Mouse (Mus musculus) MEL (cell line): Measurements from ENCODE around the gene Olfr1453. TPM values are rescaled to one million over a fixed set of nuclear protein-coding genes. Genes with fewer than 3 reads are reported as not detected.
"Not testable (repeated sequence)": the region's sequence is repeated elsewhere in the genome, so short reads cannot be mapped to it uniquely, and the experiment has no call there.

Experiments
- DNase-seq: peaks from one replicate; pipeline ENCODE4 v3.0.0; 2011; ENCODE audit warnings: low read depth, low spot score
- H3K27ac ChIP-seq: 2 replicates; pipeline ENCODE4 v1.5.1; 2012; ENCODE audit warnings: low read depth, mild to moderate bottlenecking, control low read depth, low read length, moderate library complexity; ENCODE audit not compliant: control insufficient read depth
- H3K27me3 ChIP-seq, 2 experiments: fragments of 150-350 bp in 1 of 2; sonication (generic) in 1 of 2; 2 replicates each; pipeline ENCODE4 v1.6.1; 2012; ENCODE audit warnings: low read length in 2 of 2, mild to moderate bottlenecking in 2 of 2, improper control_type of control experiment in 1 of 2, moderate library complexity in 1 of 2; ENCODE audit not compliant: insufficient read depth in 2 of 2, control insufficient read depth in 1 of 2
- H3K36me3 ChIP-seq, 2 experiments: 2 replicates each; pipeline ENCODE4 v1.6.1; 2012 to 2014; ENCODE audit warnings: low read length in 2 of 2, improper control_type of control experiment in 1 of 2, inconsistent platforms in 1 of 2, mild to moderate bottlenecking in 1 of 2; ENCODE audit not compliant: insufficient read depth in 2 of 2, control insufficient read depth in 1 of 2
- H3K4me1 ChIP-seq, 2 experiments: fragments of 150-350 bp in 1 of 2; sonication (generic) in 1 of 2; 2 replicates each; pipeline ENCODE4 v1.6.1; 2012; ENCODE audit warnings: low read length in 2 of 2, improper control_type of control experiment in 1 of 2, mild to moderate bottlenecking in 1 of 2; ENCODE audit not compliant: insufficient read depth in 2 of 2, control insufficient read depth in 1 of 2
- H3K4me3 ChIP-seq, 2 experiments: fragments of 150-350 bp in 1 of 2; sonication (generic) in 1 of 2; 2 replicates each; pipeline ENCODE4 v1.5.1; 2012; ENCODE audit warnings: low read depth in 2 of 2, low read length in 2 of 2, mild to moderate bottlenecking in 2 of 2, moderate library complexity in 2 of 2, control low read depth in 1 of 2, improper control_type of control experiment in 1 of 2; ENCODE audit not compliant: control insufficient read depth in 1 of 2, insufficient read depth in 1 of 2
- H3K79me2 ChIP-seq: 2 replicates; pipeline ENCODE4 v1.6.1; 2012; ENCODE audit warnings: mild to moderate bottlenecking, low read length, moderate library complexity; ENCODE audit not compliant: control insufficient read depth, poor library complexity, insufficient read depth
- H3K9ac ChIP-seq: 2 replicates; pipeline ENCODE4 v1.6.1; 2012; ENCODE audit warnings: low read depth, mild to moderate bottlenecking, control low read depth, low read length, moderate library complexity; ENCODE audit not compliant: control insufficient read depth, poor library complexity, severe bottlenecking
- H3K9me3 ChIP-seq: fragments of 150-350 bp; sonication (generic); replicated peaks from 2 replicates; pipeline ENCODE4 v1.6.1; 2012; ENCODE audit warnings: mild to moderate bottlenecking, low read length, improper control_type of control experiment, moderate library complexity; ENCODE audit not compliant: insufficient read depth
- BHLHE40 ChIP-seq: IDR thresholded peaks from 2 replicates; pipeline ENCODE4 v1.6.1; 2012; ENCODE audit warnings: low read depth, mild to moderate bottlenecking, inconsistent platforms, low read length, improper control_type of control experiment, borderline replicate concordance
- CHD1 ChIP-seq: IDR thresholded peaks from 2 replicates; pipeline ENCODE4 v1.6.1; 2012; ENCODE audit warnings: low read depth, mild to moderate bottlenecking, inconsistent platforms, low read length, improper control_type of control experiment
- E2F4 ChIP-seq: IDR thresholded peaks from 2 replicates; pipeline ENCODE4 v1.6.1; 2011; ENCODE audit warnings: low read depth, low read length, improper control_type of control experiment, borderline replicate concordance
- GABPA ChIP-seq: IDR thresholded peaks from 2 replicates; pipeline ENCODE4 v1.6.1; 2012; ENCODE audit warnings: low read depth, mild to moderate bottlenecking, inconsistent platforms, low read length, improper control_type of control experiment, moderate library complexity
- HCFC1 ChIP-seq: IDR thresholded peaks from 2 replicates; pipeline ENCODE4 v1.6.1; 2012; ENCODE audit warnings: low read depth, mild to moderate bottlenecking, inconsistent platforms, low read length, improper control_type of control experiment, moderate library complexity
- JUND ChIP-seq: IDR thresholded peaks from 2 replicates; pipeline ENCODE4 v1.6.1; 2011; ENCODE audit warnings: low read depth, mild to moderate bottlenecking, improper control_type of control experiment, low read length
- MAFK ChIP-seq: IDR thresholded peaks from 2 replicates; pipeline ENCODE4 v1.6.1; 2011; ENCODE audit warnings: low read depth, mild to moderate bottlenecking, low read length, improper control_type of control experiment, borderline replicate concordance
- MAX ChIP-seq: IDR thresholded peaks from 2 replicates; pipeline ENCODE4 v1.6.1; 2011; ENCODE audit warnings: low read length, improper control_type of control experiment
- MYB ChIP-seq: IDR thresholded peaks from 2 replicates; pipeline ENCODE4 v1.6.1; 2011; ENCODE audit warnings: mild to moderate bottlenecking, low read depth, low read length, improper control_type of control experiment
- ZKSCAN1 ChIP-seq: IDR thresholded peaks from 2 replicates; pipeline ENCODE4 v1.6.1; 2012; ENCODE audit warnings: low read depth, mild to moderate bottlenecking, inconsistent platforms, low read length, improper control_type of control experiment, moderate library complexity
- ZMIZ1 ChIP-seq: IDR thresholded peaks from 2 replicates; pipeline ENCODE4 v1.6.1; 2012; ENCODE audit warnings: low read depth, mild to moderate bottlenecking, inconsistent platforms, low read length, improper control_type of control experiment, moderate library complexity
- polyA plus RNA-seq, 2 experiments: library from polyadenylated mRNA; stranded (reverse) in 1 of 2; unstranded in 1 of 2; fragments of >175 nt in 1 of 2; fragments of >200 nt in 1 of 2; gene quantifications; 2 replicates each; pipeline versions ENCODE4 v1.2.1 to v1.2.4; 2012; ENCODE audit warnings: low replicate concordance in 2 of 2, low read depth in 1 of 2; ENCODE audit not compliant: insufficient read length in 2 of 2, insufficient read depth in 1 of 2, missing spikeins in 1 of 2
- total RNA-seq: library from RNA; depleted of rRNA; stranded (reverse); fragments of 300-350 nt; gene quantifications from 2 replicates; pipeline ENCODE4 v1.2.3, GENCODE M21; 2012; rRNA removed

Olfr1453 gene
- total and polyA plus RNA-seq, 3 experiments = not detected

GRCm38 (mm10) chr19:12994714-12995113 is 33.4 kb downstream of the Olfr1453 start, which contains the start of gene Olfr1451:
Gene Olfr1451 (plus strand): TSS chr19:12995014.
- TF ChIP-seq MYB (no peak), ZKSCAN1 (no peak), JUND (no peak), ZMIZ1 (no peak), MAFK (no peak), BHLHE40 (no peak), MAX (no peak), GABPA (no peak), CHD1 (no peak), E2F4 (no peak), HCFC1 (no peak)
- no peak within 1 kb of the TSS for H3K4me3 ChIP-seq
- H3K4me1 ChIP-seq = no peaks in the 10 kb centered on the region
- H3K36me3 ChIP-seq = no peaks in the 10 kb centered on the region
- no peak within 1 kb of the TSS for H3K27ac ChIP-seq
- no peaks in the 10 kb centered on the region for H3K9me3 ChIP-seq
- no peaks in the 10 kb centered on the region for H3K27me3 ChIP-seq
- H3K9ac ChIP-seq = no peak within 1 kb of the TSS
- no peaks in the 10 kb centered on the region for H3K79me2 ChIP-seq
- DNase-seq = no peak

- not testable (repeated sequence) for H3K4me1 ChIP-seq, H3K27ac ChIP-seq, H3K9ac ChIP-seq, H3K36me3 ChIP-seq, H3K4me3 ChIP-seq, DNase-seq, H3K27me3 ChIP-seq, H3K79me2 ChIP-seq, H3K9me3 ChIP-seq
Observed at GRCm38 (mm10) chr19:12992316-12992715, 35.8 kb downstream of the Olfr1453 start.

Other genes starting within 250 kb of the Olfr1453 start
- gene Zfp91, start 232.2 kb downstream of the Olfr1453 start, total RNA-seq = 31.6 and 32.3 TPM in 2 replicates
- 100 to 1,000 TPM in 1 of 2 experiments, 10 to 100 TPM in 1; 51.7 to 148 TPM for gene Zfp91, start 232.2 kb downstream of the Olfr1453 start, polyA plus RNA-seq
- gene Lpxn, start 232.1 kb downstream of the Olfr1453 start, total RNA-seq = 9.9 and 12.9 TPM in 2 replicates
- gene Lpxn, start 232.1 kb downstream of the Olfr1453 start, polyA plus RNA-seq = 10 to 100 TPM in 1 of 2 experiments, not detected in 1; 12.3 TPM
- not detected in 2 replicates for gene Gm5244, start 181.6 kb downstream of the Olfr1453 start, total RNA-seq
- gene Gm5244, start 181.6 kb downstream of the Olfr1453 start, polyA plus RNA-seq = under 1 TPM in 1 of 2 experiments, not detected in 1; 0.13 TPM
- gene Olfr1444, start 171.0 kb downstream of the Olfr1453 start, total RNA-seq = not detected in 2 replicates
- under 1 TPM in 1 of 2 experiments, not detected in 1; 0.04 TPM for gene Olfr1444, start 171.0 kb downstream of the Olfr1453 start, polyA plus RNA-seq
- not detected in 2 replicates for gene Olfr1445, start 144.5 kb downstream of the Olfr1453 start, total RNA-seq
- gene Olfr1445, start 144.5 kb downstream of the Olfr1453 start, polyA plus RNA-seq = not detected
- not detected in 2 replicates for gene Olfr1446, start 134.8 kb downstream of the Olfr1453 start, total RNA-seq
- not detected for gene Olfr1446, start 134.8 kb downstream of the Olfr1453 start, polyA plus RNA-seq
- gene Olfr1447, start 124.6 kb downstream of the Olfr1453 start, total RNA-seq = not detected in 2 replicates
- gene Olfr1447, start 124.6 kb downstream of the Olfr1453 start, polyA plus RNA-seq = not detected
- gene Olfr1448, start 103.9 kb downstream of the Olfr1453 start, total RNA-seq = not detected in 2 replicates
- not detected for gene Olfr1448, start 103.9 kb downstream of the Olfr1453 start, polyA plus RNA-seq
- not detected in 2 replicates for gene Olfr1449, start 97.5 kb downstream of the Olfr1453 start, total RNA-seq
- gene Olfr1449, start 97.5 kb downstream of the Olfr1453 start, polyA plus RNA-seq = not detected
- not detected in 2 replicates for gene Olfr1450, start 78.1 kb downstream of the Olfr1453 start, total RNA-seq
- gene Olfr1450, start 78.1 kb downstream of the Olfr1453 start, polyA plus RNA-seq = not detected
- gene Olfr1451, start 33.3 kb downstream of the Olfr1453 start, total RNA-seq = not detected in 2 replicates
- gene Olfr1451, start 33.3 kb downstream of the Olfr1453 start, polyA plus RNA-seq = not detected
- not detected in 2 replicates for gene Olfr1454, start 32.3 kb upstream of the Olfr1453 start, total RNA-seq
- not detected for gene Olfr1454, start 32.3 kb upstream of the Olfr1453 start, polyA plus RNA-seq
- not detected in 2 replicates for gene Olfr1457, start 69.6 kb upstream of the Olfr1453 start, total RNA-seq
- not detected for gene Olfr1457, start 69.6 kb upstream of the Olfr1453 start, polyA plus RNA-seq
- gene Olfr1458, start 78.4 kb upstream of the Olfr1453 start, total RNA-seq = not detected in 2 replicates
- not detected for gene Olfr1458, start 78.4 kb upstream of the Olfr1453 start, polyA plus RNA-seq
- gene Olfr1459, start 121.2 kb upstream of the Olfr1453 start, total RNA-seq = 1.5 and 1.9 TPM in 2 replicates
- 1 to 10 TPM in 1 of 2 experiments, not detected in 1; 5.8 TPM for gene Olfr1459, start 121.2 kb upstream of the Olfr1453 start, polyA plus RNA-seq
- gene Olfr1461, start 134.7 kb upstream of the Olfr1453 start, total RNA-seq = not detected in 2 replicates
- gene Olfr1461, start 134.7 kb upstream of the Olfr1453 start, polyA plus RNA-seq = not detected
- not detected in 2 replicates for gene Olfr1462, start 157.4 kb upstream of the Olfr1453 start, total RNA-seq
- gene Olfr1462, start 157.4 kb upstream of the Olfr1453 start, polyA plus RNA-seq = not detected
- gene Olfr1463, start 203.0 kb upstream of the Olfr1453 start, total RNA-seq = not detected in 2 replicates
- gene Olfr1463, start 203.0 kb upstream of the Olfr1453 start, polyA plus RNA-seq = not detected